Mouse (Mus musculus): ENCODE measurements around the gene Nfu1.

The Nfu1 gene

GRCm38 (mm10) chr6:87072759-87073158 is 63.7 kb downstream of the Nfu1 start:
- no peak for DNase-seq (ENCODE audit: low spot score)

DNA sequence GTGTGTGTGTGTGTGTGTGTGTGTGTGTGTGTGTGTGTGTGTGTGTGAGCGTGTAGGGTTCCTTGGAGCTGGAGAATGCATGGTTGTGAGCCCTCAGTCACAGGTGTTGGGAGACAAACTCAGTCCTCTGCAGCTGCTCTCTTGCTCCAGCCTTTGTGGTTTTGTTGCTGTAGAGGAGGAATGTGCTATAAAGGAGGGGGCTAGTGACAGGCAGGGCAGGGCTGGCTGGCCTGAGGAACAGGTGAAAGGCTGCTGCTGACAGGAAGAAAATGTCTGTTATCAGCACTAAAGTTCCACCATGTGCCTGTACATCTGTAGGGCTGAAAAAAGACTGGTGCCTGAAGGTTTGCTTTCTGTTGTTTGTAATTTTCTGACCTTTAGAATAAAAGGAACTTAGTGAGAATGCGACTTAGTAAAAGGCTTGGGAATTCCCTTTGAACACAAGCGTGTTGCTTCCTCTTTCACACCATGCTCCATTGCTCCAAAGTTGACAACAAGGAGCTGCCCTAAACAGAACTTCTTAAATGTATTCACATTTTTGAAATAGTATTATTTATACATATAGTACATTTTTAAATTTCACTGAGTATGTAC is 66.2 kb downstream of the Nfu1 start:
- no peak for DNase-seq (ENCODE audit: low spot score)

All from urinary bladder, postnatal 14 days (tissue).